Mouse (Mus musculus): ENCODE data around the gene Dcaf10.

Gene Dcaf10

GRCm38 (mm10) chr4:45421519-45422260 is 79.8 kb downstream of the Dcaf10 start:
- DNase-seq, result no peak

GRCm38 (mm10) chr4:45422640-45423039 is 80.7 kb downstream of the Dcaf10 start:
- DNase-seq, result no peak

- DNase-seq, result no peak
Measured at GRCm38 (mm10) chr4:45423406-45423805, 81.5 kb downstream of the Dcaf10 start.

- DNase-seq, result no peak
Measured at GRCm38 (mm10) chr4:45426724-45427457, 85.0 kb downstream of the Dcaf10 start.

Measured in B cell, adult 2 months (primary cell).